Mouse (Mus musculus): Measurements from ENCODE around the gene Cldn24. TPM values are rescaled to one million over a fixed set of nuclear protein-coding genes. Genes with fewer than 3 reads are reported as not detected.

The Cldn24 gene
- polyA plus RNA-seq, 1 experiment from 2014 or later, result not detected

GRCm38 (mm10) chr8:47833944-47834343 lies 12.0 kb downstream of the Cldn24 start:
- H3K4me2 ChIP-seq, result no peak overlapping the region
- peaks cover 60% of the 10 kb centered on the region for H3K36me3 ChIP-seq
- 38% methylated on average over 1 of the region's 1 CpGs for WGBS
- H3K4me1 ChIP-seq, result peaks cover 10% of the 10 kb centered on the region; the same call in 1 of the 2 replicates
- 0 out of 2 replicates have a peak overlapping the region, but pooled peaks have one; percentile 18 for H3K27ac ChIP-seq
- H3K27me3 ChIP-seq, result no peaks in the 10 kb centered on the region
- H3K9ac ChIP-seq, result no peak overlapping the region
- H3K9me3 ChIP-seq (replicated peaks), result no peaks in the 10 kb centered on the region
- no peak overlapping the region for H3K4me3 ChIP-seq (replicated peaks)
- ATAC-seq (replicated peaks; ENCODE audit: low FRiP score), result peak; percentile 27; the same call in 1 of the 2 replicates

DNA sequence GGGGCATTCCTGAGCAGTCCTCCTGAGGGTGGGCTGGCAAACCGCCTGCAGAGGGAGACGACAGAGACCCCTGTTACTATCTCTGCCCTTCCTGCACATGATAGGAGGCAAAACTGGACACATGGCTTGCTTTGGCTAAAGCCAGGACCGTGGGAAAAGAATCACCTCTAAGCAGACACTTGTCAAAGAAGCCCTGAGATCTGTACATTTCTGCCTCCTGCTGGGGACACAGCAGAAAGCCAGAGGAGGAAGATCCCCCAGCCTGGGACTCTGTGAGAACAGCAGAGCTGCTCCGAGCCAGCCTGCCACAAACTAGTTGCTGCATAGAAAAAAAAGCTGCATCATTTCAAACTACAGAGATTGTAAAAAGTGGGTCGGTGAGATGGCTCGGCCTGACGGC lies 21.1 kb downstream of the Cldn24 start:
- peaks cover 10% of the 10 kb centered on the region; the same call in 1 of the 2 replicates for H3K4me1 ChIP-seq
- H3K27me3 ChIP-seq, result no peaks in the 10 kb centered on the region
- ATAC-seq (replicated peaks; ENCODE audit: low FRiP score), result no peak
- no peak overlapping the region for H3K9ac ChIP-seq
- no peak overlapping the region for H3K4me3 ChIP-seq (replicated peaks)
- H3K4me2 ChIP-seq, result no peak overlapping the region
- H3K9me3 ChIP-seq (replicated peaks), result no peaks in the 10 kb centered on the region
- 81% methylated on average over 7 of the region's 7 CpGs for WGBS
- H3K27ac ChIP-seq, result no peak overlapping the region
- peaks cover 90% of the 10 kb centered on the region for H3K36me3 ChIP-seq

DNA sequence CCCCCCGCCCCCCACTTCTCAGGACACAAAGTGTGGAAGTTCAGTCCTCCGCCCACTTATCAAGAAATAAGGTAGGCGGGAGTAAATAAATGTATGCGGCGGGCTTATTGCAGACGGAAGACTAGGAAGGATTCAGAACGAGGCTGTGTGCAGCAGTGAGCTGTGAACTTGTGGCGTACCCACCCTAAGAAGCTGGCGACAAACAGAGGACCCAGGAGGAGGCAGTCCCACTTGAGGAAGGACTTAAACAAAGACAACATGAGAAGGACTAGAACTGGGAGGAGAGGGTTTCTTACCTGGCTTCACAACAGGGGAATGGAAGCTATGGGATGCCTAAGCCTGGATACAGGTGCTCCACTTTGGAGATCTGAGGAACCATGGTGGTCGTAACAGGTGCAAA lies 21.7 kb downstream of the Cldn24 start:
- 95% methylated on average over 10 of the region's 10 CpGs for whole genome bisulfite sequencing
- no peak for ATAC-seq (replicated peaks; ENCODE audit: low FRiP score)
- Histone ChIP-seq H3K9me3 (replicated peaks) (no peaks in the 10 kb centered on the region), H3K4me3 (replicated peaks) (no peak overlapping the region), H3K36me3 (peaks cover 91% of the 10 kb centered on the region), H3K27me3 (no peaks in the 10 kb centered on the region), H3K9ac (no peak overlapping the region), H3K4me1 (peaks cover 10% of the 10 kb centered on the region; the same call in 1 of the 2 replicates), H3K4me2 (no peak overlapping the region), H3K27ac (no peak overlapping the region)

GRCm38 (mm10) chr8:47845956-47846355 lies 24.0 kb downstream of the Cldn24 start:
- H3K9ac ChIP-seq, result no peak overlapping the region
- H3K4me3 ChIP-seq (replicated peaks), result no peak overlapping the region
- WGBS, result 47% methylated on average over 13 of the region's 13 CpGs
- H3K4me1 ChIP-seq, result peaks cover 10% of the 10 kb centered on the region; the same call in 1 of the 2 replicates
- H3K36me3 ChIP-seq, result peaks cover 92% of the 10 kb centered on the region
- no peak; the same call in 1 of the 2 replicates for ATAC-seq (replicated peaks; ENCODE audit: low FRiP score)
- H3K27ac ChIP-seq, result 0 out of 2 replicates have a peak overlapping the region, but pooled peaks have one; percentile 16
- no peak overlapping the region for H3K4me2 ChIP-seq
- H3K9me3 ChIP-seq (replicated peaks), result no peaks in the 10 kb centered on the region
- H3K27me3 ChIP-seq, result no peaks in the 10 kb centered on the region

- 94% methylated on average over 14 of the region's 14 CpGs for WGBS
- Histone ChIP-seq H3K4me2 (no peak overlapping the region), H3K36me3 (peaks cover 92% of the 10 kb centered on the region), H3K27me3 (no peaks in the 10 kb centered on the region), H3K9me3 (replicated peaks) (no peaks in the 10 kb centered on the region), H3K27ac (no peak overlapping the region), H3K4me3 (replicated peaks) (no peak overlapping the region), H3K9ac (no peak overlapping the region), H3K4me1 (peaks cover 15% of the 10 kb centered on the region)
- ATAC-seq (replicated peaks; ENCODE audit: low FRiP score), result no peak
Measured at GRCm38 (mm10) chr8:47847161-47847560, 25.2 kb downstream of the Cldn24 start.

- no peaks in the 10 kb centered on the region for H3K9me3 ChIP-seq (replicated peaks)
- H3K4me2 ChIP-seq, result no peak overlapping the region
- no peak overlapping the region for H3K27ac ChIP-seq
- peaks cover 85% of the 10 kb centered on the region for H3K36me3 ChIP-seq
- H3K27me3 ChIP-seq, result no peaks in the 10 kb centered on the region
- H3K9ac ChIP-seq, result no peak overlapping the region
- H3K4me3 ChIP-seq (replicated peaks), result no peak overlapping the region
- peaks cover 23% of the 10 kb centered on the region for H3K4me1 ChIP-seq
- 91% methylated on average over 6 of the region's 6 CpGs for WGBS
- no peak for ATAC-seq (replicated peaks; ENCODE audit: low FRiP score)
Measured at GRCm38 (mm10) chr8:47847931-47848330, 26.0 kb downstream of the Cldn24 start.

DNA sequence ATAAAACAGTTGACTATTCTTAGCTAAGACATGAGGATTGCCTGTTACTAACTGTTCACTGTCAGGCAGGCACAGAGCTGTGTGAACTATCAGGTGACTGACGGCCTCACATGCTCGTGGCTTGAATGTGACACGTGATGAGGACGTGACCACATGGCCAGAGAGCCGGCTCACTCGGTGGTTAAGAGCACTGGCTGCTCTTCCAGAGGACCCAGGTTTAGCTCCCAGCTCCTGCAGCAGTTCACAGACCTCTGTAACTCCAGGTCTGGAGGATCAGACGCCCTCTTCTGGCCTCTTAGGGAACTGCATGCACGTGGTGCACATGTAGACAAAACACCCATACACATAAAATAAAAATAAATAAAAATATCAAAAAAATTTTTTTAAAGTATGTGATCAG lies 27.9 kb downstream of the Cldn24 start:
- no peak overlapping the region for H3K27ac ChIP-seq
- H3K36me3 ChIP-seq, result peaks cover 80% of the 10 kb centered on the region
- no peaks in the 10 kb centered on the region for H3K9me3 ChIP-seq (replicated peaks)
- no peak for ATAC-seq (replicated peaks; ENCODE audit: low FRiP score)
- no peak overlapping the region for H3K4me3 ChIP-seq (replicated peaks)
- H3K27me3 ChIP-seq, result no peaks in the 10 kb centered on the region
- H3K9ac ChIP-seq, result no peak overlapping the region
- peaks cover 26% of the 10 kb centered on the region for H3K4me1 ChIP-seq
- WGBS, result 82% methylated on average over 8 of the region's 8 CpGs
- H3K4me2 ChIP-seq, result no peak overlapping the region

- Histone ChIP-seq H3K4me2 (peak overlapping the region; percentile 40), H3K9me3 (replicated peaks) (no peaks in the 10 kb centered on the region), H3K9ac (no peak overlapping the region), H3K4me3 (replicated peaks) (peak overlapping the region; percentile 4; the same call in 1 of the 2 replicates), H3K4me1 (peaks cover 17% of the 10 kb centered on the region), H3K36me3 (peaks cover 80% of the 10 kb centered on the region), H3K27me3 (no peaks in the 10 kb centered on the region), H3K27ac (peak overlapping the region; percentile 76)
- ATAC-seq (replicated peaks; ENCODE audit: low FRiP score), result peak; percentile 63; the same call in 1 of the 2 replicates
- WGBS, result 41% methylated on average over 12 of the region's 12 CpGs
Measured at GRCm38 (mm10) chr8:47851824-47852502, 30.0 kb downstream of the Cldn24 start.

- Histone ChIP-seq H3K27me3 (no peaks in the 10 kb centered on the region), H3K4me2 (no peak overlapping the region), H3K9me3 (replicated peaks) (no peaks in the 10 kb centered on the region), H3K9ac (no peak overlapping the region), H3K27ac (0 out of 2 replicates have a peak overlapping the region, but pooled peaks have one; percentile 76), H3K36me3 (peaks cover 80% of the 10 kb centered on the region), H3K4me1 (peaks cover 17% of the 10 kb centered on the region), H3K4me3 (replicated peaks) (no peak overlapping the region)
- no peak for ATAC-seq (replicated peaks; ENCODE audit: low FRiP score)
- 70% methylated on average over 5 of the region's 5 CpGs for WGBS
Measured at GRCm38 (mm10) chr8:47852737-47853136, 30.8 kb downstream of the Cldn24 start.

DNA sequence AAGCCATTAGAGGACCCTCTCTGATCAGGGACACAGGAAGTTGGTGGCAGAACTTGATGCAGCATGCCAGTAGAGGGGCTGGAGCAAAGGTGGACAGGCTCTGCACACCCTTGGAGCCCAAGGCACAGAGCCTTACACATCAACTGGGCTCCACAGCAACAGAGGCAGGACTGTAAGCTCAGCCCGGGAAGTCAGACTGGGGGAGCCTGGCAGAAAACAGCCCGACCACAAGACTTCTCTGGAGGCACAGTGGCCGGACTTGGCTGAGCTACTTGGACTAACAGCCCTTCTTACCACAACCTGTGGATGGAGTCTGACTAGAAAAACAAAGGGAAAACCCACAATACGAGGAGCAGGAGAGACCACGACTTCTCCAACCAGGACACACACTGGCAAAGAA lies 31.4 kb downstream of the Cldn24 start:
- peaks cover 80% of the 10 kb centered on the region for H3K36me3 ChIP-seq
- no peak for ATAC-seq (replicated peaks; ENCODE audit: low FRiP score)
- H3K4me3 ChIP-seq (replicated peaks), result no peak overlapping the region
- H3K4me2 ChIP-seq, result no peak overlapping the region
- H3K4me1 ChIP-seq, result peaks cover 17% of the 10 kb centered on the region
- H3K9ac ChIP-seq, result no peak overlapping the region
- WGBS, result 87% methylated on average over 5 of the region's 5 CpGs
- H3K9me3 ChIP-seq (replicated peaks), result no peaks in the 10 kb centered on the region
- H3K27me3 ChIP-seq, result no peaks in the 10 kb centered on the region
- no peak overlapping the region for H3K27ac ChIP-seq

- no peaks in the 10 kb centered on the region for H3K27me3 ChIP-seq
- H3K9ac ChIP-seq, result no peak overlapping the region
- no peak overlapping the region for H3K4me3 ChIP-seq (replicated peaks)
- WGBS, result 90% methylated on average over 12 of the region's 12 CpGs
- no peak overlapping the region for H3K4me2 ChIP-seq
- H3K36me3 ChIP-seq, result peaks cover 94% of the 10 kb centered on the region
- no peak for ATAC-seq (replicated peaks; ENCODE audit: low FRiP score)
- no peaks in the 10 kb centered on the region for H3K4me1 ChIP-seq
- H3K27ac ChIP-seq, result no peak overlapping the region
- H3K9me3 ChIP-seq (replicated peaks), result no peaks in the 10 kb centered on the region
Measured at GRCm38 (mm10) chr8:47859259-47859658, 37.3 kb downstream of the Cldn24 start.

DNA sequence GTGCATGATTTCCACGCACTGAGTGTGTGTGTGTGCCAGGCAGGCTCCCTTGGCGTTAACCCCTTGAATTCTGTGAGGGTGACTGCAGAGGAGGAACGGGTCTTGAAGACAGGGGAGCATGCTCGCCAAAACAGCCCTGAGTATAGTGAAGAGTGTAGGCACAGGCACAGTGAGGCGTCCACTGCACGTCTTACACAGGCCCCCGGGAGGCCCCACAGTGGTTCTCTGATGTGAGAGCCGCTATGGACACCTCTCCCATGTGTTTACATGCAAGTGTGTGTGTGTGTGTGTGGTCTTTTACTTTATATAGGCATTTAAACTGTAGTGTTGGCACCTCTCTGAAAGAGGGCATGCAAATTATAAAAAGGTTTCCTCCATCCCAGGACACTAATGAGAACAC lies 44.6 kb downstream of the Cldn24 start:
- H3K36me3 ChIP-seq, result peaks cover 85% of the 10 kb centered on the region
- no peak overlapping the region for H3K4me2 ChIP-seq
- ATAC-seq (replicated peaks; ENCODE audit: low FRiP score), result 0 out of 2 replicates have a peak, but pooled peaks have one; percentile 12
- H3K9ac ChIP-seq, result no peak overlapping the region
- no peaks in the 10 kb centered on the region for H3K9me3 ChIP-seq (replicated peaks)
- no peaks in the 10 kb centered on the region for H3K27me3 ChIP-seq
- peaks cover 6% of the 10 kb centered on the region; the same call in 1 of the 2 replicates for H3K4me1 ChIP-seq
- H3K4me3 ChIP-seq (replicated peaks), result no peak overlapping the region
- 84% methylated on average over 8 of the region's 8 CpGs for WGBS
- H3K27ac ChIP-seq, result no peak overlapping the region
